Mouse (Mus musculus): ENCODE data around the gene Hnf1b. TPM values are rescaled to one million over a fixed set of nuclear protein-coding genes. Genes with fewer than 3 reads are reported as not detected.

The Hnf1b gene
- total RNA-seq, 2 experiments from 2014 or later, result 0.26 TPM; not detected in 1

GRCm38 (mm10) chr11:83893325-83893724, 43.5 kb downstream of the Hnf1b start:
- peak in 1 of 2 experiments; percentile 13 for DNase-seq (ENCODE audit: low spot score in 2 of 2)

GRCm38 (mm10) chr11:83896430-83897410, 46.9 kb downstream of the Hnf1b start:
- no peak for DNase-seq (ENCODE audit: low spot score in 2 of 2)

- no peak for DNase-seq (ENCODE audit: low spot score in 2 of 2)
These were observed 47.7 kb downstream of the Hnf1b start for GRCm38 (mm10) chr11:83897569-83897968.

GRCm38 (mm10) chr11:83902812-83903211, 52.9 kb downstream of the Hnf1b start:
- no peak for DNase-seq (ENCODE audit: low spot score in 2 of 2)

GRCm38 (mm10) chr11:83905756-83906155, 55.9 kb downstream of the Hnf1b start:
- no peak for DNase-seq (ENCODE audit: low spot score in 2 of 2)

- DNase-seq (ENCODE audit: low spot score in 2 of 2), result no peak
These were observed 58.5 kb downstream of the Hnf1b start for GRCm38 (mm10) chr11:83908376-83908775.

GRCm38 (mm10) chr11:83913824-83914311, 64.0 kb downstream of the Hnf1b start:
- no peak for DNase-seq (ENCODE audit: low spot score in 2 of 2)

- DNase-seq (ENCODE audit: low spot score in 2 of 2), result no peak
These were observed 64.6 kb downstream of the Hnf1b start for GRCm38 (mm10) chr11:83914501-83914900.

GRCm38 (mm10) chr11:83922600-83922999, 72.7 kb downstream of the Hnf1b start:
- DNase-seq (ENCODE audit: low spot score in 2 of 2), result no peak

GRCm38 (mm10) chr11:83927097-83927496, 77.2 kb downstream of the Hnf1b start:
- no peak for DNase-seq (ENCODE audit: low spot score in 2 of 2)

- no peak for DNase-seq (ENCODE audit: low spot score in 2 of 2)
These were observed 82.7 kb downstream of the Hnf1b start for GRCm38 (mm10) chr11:83932506-83933106.

GRCm38 (mm10) chr11:83933376-83933775, 83.5 kb downstream of the Hnf1b start:
- no peak for DNase-seq (ENCODE audit: low spot score in 2 of 2)

- peak; percentile 45 to 68 for DNase-seq (ENCODE audit: low spot score in 2 of 2)
These were observed 86.3 kb downstream of the Hnf1b start for GRCm38 (mm10) chr11:83935986-83936665.

GRCm38 (mm10) chr11:83938556-83938955, 88.7 kb downstream of the Hnf1b start:
- DNase-seq (ENCODE audit: low spot score in 2 of 2), result no peak

GRCm38 (mm10) chr11:83941950-83942840, 92.3 kb downstream of the Hnf1b start, which contains the start of gene Ddx52:
Gene Ddx52, plus strand, starts transcription at chr11:83942062.
- peak; percentile 68 to 89 for DNase-seq (ENCODE audit: low spot score in 2 of 2)

Other genes with a start within 250 kb of the Hnf1b start
- gene Rpl9-ps1, start 204.4 kb upstream of the Hnf1b start, total RNA-seq (2021), result not detected
- not detected for gene Ccl3, start 200.7 kb upstream of the Hnf1b start, total RNA-seq (2021)
- gene Ccl4, start 187.5 kb upstream of the Hnf1b start, total RNA-seq (2021), result under 1 TPM in 1 of 2 experiments, not detected in 1; 0.44 TPM
- under 1 TPM; 0.75 to 0.78 TPM for gene Wfdc17, start 146.1 kb upstream of the Hnf1b start, total RNA-seq (2021)
- not detected for gene Wfdc18, start 141.0 kb upstream of the Hnf1b start, total RNA-seq (2021)
- gene Wfdc21, start 103.1 kb upstream of the Hnf1b start, total RNA-seq (2021), result under 1 TPM in 1 of 2 experiments, not detected in 1; 0.73 TPM
- 10 to 100 TPM; 11.1 to 12.8 TPM for gene Heatr6, start 96.4 kb upstream of the Hnf1b start, total RNA-seq (2021)
- gene Ddx52, start 92.0 kb downstream of the Hnf1b start, total RNA-seq (2021), result 10 to 100 TPM; 13.3 to 15.3 TPM
- gene Synrg, start 114.4 kb downstream of the Hnf1b start, total RNA-seq (2021), result 10 to 100 TPM; 40.7 to 46.2 TPM
- gene Dusp14, start 219.2 kb downstream of the Hnf1b start, total RNA-seq (2021), result 1 to 10 TPM; 6.4 to 7.7 TPM

Data from gastrocnemius, postnatal 4 days (tissue).